Mouse (Mus musculus) neural tube, embryonic 14.5 days (tissue): Measurements from ENCODE around the gene Efcab3. TPM values are rescaled to one million over a fixed set of nuclear protein-coding genes. Genes with fewer than 3 reads are reported as not detected.

Experiments
- ATAC-seq: fragments of 200-750 bp; cut with Nextera tagmentation; 2 replicates; pipeline ENCODE4 v1.8.0; 2017; ENCODE audit warnings: low read depth, mild to moderate bottlenecking, moderate TSS enrichment, moderate library complexity
- H3K27ac ChIP-seq: fragments of 300-500 bp; sonication (generic); 2 replicates; pipeline ENCODE4 v1.5.1; 2014; ENCODE audit warnings: low read depth, mild to moderate bottlenecking, control low read depth, low read length, moderate library complexity, mixed read lengths
- H3K27me3 ChIP-seq: fragments of 300-500 bp; sonication (generic); 2 replicates; pipeline ENCODE4 v1.6.1; 2014; ENCODE audit warnings: low read length; ENCODE audit not compliant: control insufficient read depth, insufficient read depth
- H3K36me3 ChIP-seq: fragments of 300-500 bp; sonication (generic); 2 replicates; pipeline ENCODE4 v1.6.1; 2014; ENCODE audit warnings: low read length, mixed read lengths; ENCODE audit not compliant: control insufficient read depth, insufficient read depth
- H3K4me1 ChIP-seq: fragments of 300-500 bp; sonication (generic); 2 replicates; pipeline ENCODE4 v1.6.1; 2014; ENCODE audit warnings: low read length; ENCODE audit not compliant: control insufficient read depth, insufficient read depth
- H3K4me2 ChIP-seq: fragments of 300-500 bp; sonication (generic); 2 replicates; pipeline ENCODE4 v1.6.1; 2014; ENCODE audit warnings: mild to moderate bottlenecking, low read depth, low read length, control low read depth
- H3K4me3 ChIP-seq: fragments of 300-500 bp; sonication (generic); 2 replicates; pipeline ENCODE4 v1.5.1; 2014; ENCODE audit warnings: low read depth, low read length, control low read depth, mixed read lengths
- H3K9ac ChIP-seq: fragments of 300-500 bp; sonication (generic); replicated peaks from 2 replicates; pipeline ENCODE4 v1.6.1; 2014; ENCODE audit warnings: low read depth, mild to moderate bottlenecking, control low read depth, low read length, mixed read lengths
- H3K9me3 ChIP-seq: fragments of 300-500 bp; sonication (generic); 2 replicates; pipeline ENCODE4 v1.6.1; 2016; ENCODE audit warnings: low read length; ENCODE audit not compliant: control insufficient read depth
- WGBS: fragments of 180-500 bp; shearing (Covaris S2); extraction: QIAGEN DNeasy Blood & Tissue Kit; methylation state at CpG from one replicate; pipeline ENCODE4 v1.1.7; 2014; 5-methylcytosine and 5-hydroxymethylcytosine counted together
- polyA plus RNA-seq: library from polyadenylated mRNA; unstranded; fragments of >200 nt; fragmentation: Nextera tagmentation; extraction: Ambion mirVana; gene quantifications from 2 replicates; pipeline ENCODE4 v1.2.1, GENCODE M21; 2014

Gene Efcab3
- polyA plus RNA-seq, 1 experiment from 2014 or later = not detected

DNA sequence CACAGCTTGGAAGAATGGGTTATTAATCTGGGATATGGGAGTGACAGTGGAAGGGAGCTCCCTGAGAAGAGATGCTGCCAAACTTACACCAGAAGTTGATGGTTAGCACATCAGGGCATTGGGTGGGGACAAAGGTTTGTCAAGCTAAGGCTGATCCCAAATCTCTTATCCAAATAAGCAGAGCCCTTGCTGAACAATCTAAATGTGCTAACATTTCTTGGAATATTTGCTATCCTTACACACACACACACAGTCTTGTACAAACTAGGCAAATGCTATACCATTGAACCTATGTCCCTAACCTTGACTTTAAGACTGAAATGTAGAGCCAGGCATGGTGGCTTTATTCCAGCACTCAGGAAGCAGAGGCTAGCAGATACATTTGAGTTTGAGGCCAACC lies 80.2 kb downstream of the Efcab3 start:
- Histone ChIP-seq H3K4me1 (no peaks in the 10 kb centered on the region), H3K4me3 (no peak overlapping the region), H3K9me3 (no peaks in the 10 kb centered on the region), H3K27me3 (no peaks in the 10 kb centered on the region), H3K4me2 (no peak overlapping the region), H3K27ac (no peak overlapping the region), H3K36me3 (peaks cover 11% of the 10 kb centered on the region; the same call in 1 of the 2 replicates), H3K9ac (no peak overlapping the region)
- ATAC-seq = no peak

DNA sequence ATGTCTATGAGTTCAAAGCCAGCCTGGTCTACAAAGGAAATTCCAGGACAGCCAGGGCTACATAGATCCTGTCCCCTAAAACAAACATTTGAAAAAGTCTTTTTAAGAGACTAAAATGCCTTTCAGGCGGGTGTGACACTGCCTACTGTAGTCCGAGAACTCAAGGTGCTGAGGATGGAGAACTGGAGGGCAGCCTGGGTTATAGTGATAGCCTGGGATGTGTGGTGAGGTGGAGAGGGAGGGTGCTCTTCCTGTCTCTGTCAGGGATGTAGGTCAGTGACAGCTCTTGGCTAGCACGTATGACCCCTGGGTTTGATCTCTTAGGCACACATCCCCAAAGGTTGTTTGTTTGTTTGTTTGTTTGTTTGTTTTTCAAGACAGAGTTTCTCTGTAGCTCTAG lies 80.7 kb downstream of the Efcab3 start:
- H3K4me2 ChIP-seq = no peak overlapping the region
- no peaks in the 10 kb centered on the region for H3K9me3 ChIP-seq
- 88% methylated on average over 3 of the region's 3 CpGs for WGBS
- H3K27ac ChIP-seq = no peak overlapping the region
- no peak overlapping the region for H3K4me3 ChIP-seq
- ATAC-seq = no peak
- H3K9ac ChIP-seq = no peak overlapping the region
- no peaks in the 10 kb centered on the region for H3K27me3 ChIP-seq
- H3K36me3 ChIP-seq = peaks cover 9% of the 10 kb centered on the region; the same call in 1 of the 2 replicates
- H3K4me1 ChIP-seq = no peaks in the 10 kb centered on the region

DNA sequence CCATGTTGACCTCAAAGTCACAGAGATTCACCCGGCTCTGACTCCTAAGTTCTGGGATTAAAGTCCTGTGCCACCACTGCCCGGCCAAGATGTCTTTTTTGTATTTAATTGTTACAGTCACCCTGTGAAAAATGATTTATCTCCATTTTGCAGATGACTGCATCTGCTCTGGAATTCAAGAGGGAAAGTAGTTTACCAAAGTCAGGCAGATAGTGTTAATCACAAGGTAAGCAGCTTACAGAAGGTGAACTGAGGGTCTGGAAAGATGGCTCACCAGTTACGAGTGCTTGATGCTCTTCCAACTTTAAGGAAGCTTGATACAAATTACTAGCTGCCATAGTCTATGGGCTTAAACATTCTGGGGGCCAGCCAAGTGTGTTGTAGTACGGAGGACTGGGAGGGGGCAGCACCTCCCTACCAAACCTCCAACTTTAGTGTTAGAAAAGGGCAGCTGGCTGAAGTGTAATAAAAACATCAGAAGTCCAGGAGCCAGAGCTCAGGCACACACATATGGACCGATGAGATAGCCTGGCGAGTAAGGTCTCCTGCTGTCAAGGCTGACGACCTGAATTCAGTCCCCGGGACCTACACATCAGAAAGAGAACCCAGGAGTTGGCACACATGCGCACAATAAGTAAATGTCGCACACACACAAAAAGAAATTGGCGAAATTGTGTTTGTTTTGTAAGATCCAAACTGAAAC lies 81.3 kb downstream of the Efcab3 start:
- Histone ChIP-seq H3K9me3 (no peaks in the 10 kb centered on the region), H3K4me2 (no peak overlapping the region), H3K27ac (no peak overlapping the region), H3K27me3 (no peaks in the 10 kb centered on the region), H3K9ac (no peak overlapping the region), H3K4me3 (no peak overlapping the region), H3K36me3 (peaks cover 4% of the 10 kb centered on the region; the same call in 1 of the 2 replicates), H3K4me1 (no peaks in the 10 kb centered on the region)
- no peak for ATAC-seq
- 81% methylated on average over 11 of the region's 11 CpGs for WGBS

DNA sequence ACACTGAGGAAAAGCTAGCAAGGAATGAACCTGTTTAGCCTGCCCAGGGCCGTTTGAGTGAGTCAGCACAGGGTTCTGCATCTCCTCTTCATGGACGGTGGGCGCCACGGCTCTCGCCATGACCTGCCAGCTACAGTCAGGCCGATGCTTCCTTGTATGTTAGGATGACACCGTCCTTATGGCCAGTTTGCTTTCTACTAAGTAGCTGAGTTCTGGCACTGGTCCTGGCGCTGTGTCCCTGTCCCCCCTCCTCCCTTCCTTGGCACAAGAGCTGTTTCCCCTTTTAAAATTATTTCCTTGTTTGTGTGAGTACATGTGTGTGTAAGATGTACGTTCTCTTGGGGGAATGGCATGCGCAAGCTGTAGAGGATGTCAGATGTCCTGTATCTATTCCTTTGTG lies 81.8 kb downstream of the Efcab3 start:
- Histone ChIP-seq H3K4me2 (no peak overlapping the region), H3K4me1 (no peaks in the 10 kb centered on the region), H3K27ac (no peak overlapping the region), H3K27me3 (no peaks in the 10 kb centered on the region), H3K9ac (no peak overlapping the region), H3K36me3 (no peaks in the 10 kb centered on the region), H3K4me3 (no peak overlapping the region), H3K9me3 (no peaks in the 10 kb centered on the region)
- no peak for ATAC-seq
- WGBS = 85% methylated on average over 10 of the region's 10 CpGs

DNA sequence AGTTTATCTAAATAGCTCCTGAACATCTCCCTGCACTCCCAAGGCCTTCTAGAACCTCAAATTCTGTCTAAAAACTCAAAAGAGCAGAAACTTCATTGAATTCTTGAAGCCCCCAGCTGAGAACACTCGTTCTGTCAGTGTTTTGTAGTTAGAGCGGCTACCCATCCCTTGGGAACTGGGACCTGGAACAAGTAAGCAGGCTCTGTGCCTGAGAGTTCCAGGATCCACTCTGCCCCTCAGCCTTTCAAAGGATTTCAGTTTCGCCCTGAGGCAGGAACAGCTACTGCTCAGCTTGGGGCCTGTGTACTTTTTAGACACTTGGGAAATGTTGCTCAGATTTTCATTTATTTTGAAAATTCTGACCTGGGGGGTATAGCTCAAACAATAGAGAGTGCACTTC lies 83.2 kb downstream of the Efcab3 start, which contains the start of gene Gm10842:
Gm10842 (plus strand) TSS at position 301 of the 400 bp plus-strand sequence.
- H3K9me3 ChIP-seq = no peaks in the 10 kb centered on the region
- H3K4me3 ChIP-seq = no peak within 1 kb of the TSS
- no peaks in the 10 kb centered on the region for H3K27me3 ChIP-seq
- no peaks in the 10 kb centered on the region for H3K36me3 ChIP-seq
- no peak within 1 kb of the TSS for H3K4me2 ChIP-seq
- no peak for ATAC-seq
- no peaks in the 10 kb centered on the region for H3K4me1 ChIP-seq
- H3K27ac ChIP-seq = no peak within 1 kb of the TSS
- 73% methylated on average over 3 of the region's 3 CpGs for WGBS
- H3K9ac ChIP-seq = no peak within 1 kb of the TSS

DNA sequence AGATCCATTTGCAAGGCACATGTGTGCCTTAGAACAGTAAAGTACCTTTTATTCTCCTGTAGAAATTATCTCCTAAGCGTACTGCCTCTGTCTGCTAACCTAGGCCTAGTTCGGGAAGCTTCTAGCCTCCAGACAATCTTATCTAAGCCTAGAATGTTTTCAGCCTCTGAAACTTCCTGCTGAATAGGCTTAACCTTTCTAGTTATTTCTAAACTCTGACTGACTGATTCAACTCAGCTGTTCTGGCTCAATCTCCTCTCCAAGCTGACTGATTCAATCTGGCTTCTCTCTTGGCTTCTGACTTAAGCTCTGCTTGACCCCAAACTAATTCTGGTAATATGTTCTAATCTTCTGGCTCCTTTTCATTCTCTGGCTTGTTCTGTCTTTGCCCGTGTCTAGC lies 86.0 kb downstream of the Efcab3 start:
- no peak overlapping the region for H3K4me3 ChIP-seq
- no peak overlapping the region for H3K27ac ChIP-seq
- no peak for ATAC-seq
- H3K4me2 ChIP-seq = no peak overlapping the region
- 91% methylated on average over 3 of the region's 3 CpGs for WGBS
- no peaks in the 10 kb centered on the region for H3K27me3 ChIP-seq
- no peaks in the 10 kb centered on the region for H3K9me3 ChIP-seq
- 0 out of 2 replicates have a peak, but pooled peaks cover 4% of the 10 kb centered on the region for H3K4me1 ChIP-seq
- no peak overlapping the region for H3K9ac ChIP-seq
- no peaks in the 10 kb centered on the region for H3K36me3 ChIP-seq

DNA sequence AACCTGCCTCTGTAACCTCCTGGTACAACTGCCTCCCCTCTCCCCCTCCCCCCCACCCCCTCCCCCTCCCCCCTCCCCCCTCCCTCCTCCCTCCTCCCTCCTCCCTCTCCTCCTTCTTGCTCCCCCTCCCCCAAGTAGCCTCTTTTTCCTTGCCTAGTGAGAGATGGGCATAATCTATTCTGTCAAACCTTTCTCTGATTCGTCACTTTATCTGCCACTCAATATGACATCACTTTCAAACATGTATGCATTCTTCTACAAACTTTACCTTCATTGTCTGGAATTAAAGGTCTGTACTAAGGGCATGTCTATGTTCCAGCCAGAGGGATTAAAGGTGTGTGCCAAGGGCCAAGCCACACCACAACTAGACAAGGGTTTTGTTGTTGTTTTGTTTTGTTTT lies 86.4 kb downstream of the Efcab3 start:
- no peaks in the 10 kb centered on the region for H3K9me3 ChIP-seq

DNA sequence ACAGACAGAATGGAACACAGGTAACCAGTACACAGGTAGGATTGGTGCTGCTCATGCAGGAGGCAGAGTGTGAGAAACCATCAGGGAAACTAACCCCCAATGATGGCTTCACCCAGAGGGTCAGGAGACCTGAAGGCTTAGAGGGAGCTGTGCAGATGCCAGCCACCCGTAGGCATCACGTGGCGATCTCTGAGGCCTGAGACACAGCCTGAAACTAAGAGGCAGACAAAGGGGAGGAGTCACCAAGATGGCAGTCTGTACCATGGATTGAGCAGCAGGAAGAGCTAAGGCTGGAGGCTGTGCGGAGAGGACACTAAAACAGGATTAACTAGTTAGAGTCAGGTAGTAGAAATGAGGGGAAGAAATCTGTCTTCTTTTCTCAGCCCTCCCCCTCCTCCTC lies 87.3 kb downstream of the Efcab3 start:
- no peak overlapping the region for H3K4me2 ChIP-seq
- H3K27ac ChIP-seq = no peak overlapping the region
- H3K9ac ChIP-seq = no peak overlapping the region
- ATAC-seq = no peak
- 0 out of 2 replicates have a peak, but pooled peaks cover 4% of the 10 kb centered on the region for H3K4me1 ChIP-seq
- no peaks in the 10 kb centered on the region for H3K9me3 ChIP-seq
- H3K4me3 ChIP-seq = no peak overlapping the region
- 70% methylated on average over 4 of the region's 4 CpGs for WGBS
- no peaks in the 10 kb centered on the region for H3K36me3 ChIP-seq
- H3K27me3 ChIP-seq = no peaks in the 10 kb centered on the region

More for the DNA sequence above, 86.4 kb downstream of the Efcab3 start:
- H3K36me3 ChIP-seq = no peaks in the 10 kb centered on the region
- no peak overlapping the region for H3K27ac ChIP-seq
- no peak for ATAC-seq
- 88% methylated on average over 1 of the region's 1 CpGs for WGBS
- 0 out of 2 replicates have a peak, but pooled peaks cover 4% of the 10 kb centered on the region for H3K4me1 ChIP-seq
- no peaks in the 10 kb centered on the region for H3K27me3 ChIP-seq
- H3K4me3 ChIP-seq = no peak overlapping the region
- H3K4me2 ChIP-seq = no peak overlapping the region
- no peak overlapping the region for H3K9ac ChIP-seq

DNA sequence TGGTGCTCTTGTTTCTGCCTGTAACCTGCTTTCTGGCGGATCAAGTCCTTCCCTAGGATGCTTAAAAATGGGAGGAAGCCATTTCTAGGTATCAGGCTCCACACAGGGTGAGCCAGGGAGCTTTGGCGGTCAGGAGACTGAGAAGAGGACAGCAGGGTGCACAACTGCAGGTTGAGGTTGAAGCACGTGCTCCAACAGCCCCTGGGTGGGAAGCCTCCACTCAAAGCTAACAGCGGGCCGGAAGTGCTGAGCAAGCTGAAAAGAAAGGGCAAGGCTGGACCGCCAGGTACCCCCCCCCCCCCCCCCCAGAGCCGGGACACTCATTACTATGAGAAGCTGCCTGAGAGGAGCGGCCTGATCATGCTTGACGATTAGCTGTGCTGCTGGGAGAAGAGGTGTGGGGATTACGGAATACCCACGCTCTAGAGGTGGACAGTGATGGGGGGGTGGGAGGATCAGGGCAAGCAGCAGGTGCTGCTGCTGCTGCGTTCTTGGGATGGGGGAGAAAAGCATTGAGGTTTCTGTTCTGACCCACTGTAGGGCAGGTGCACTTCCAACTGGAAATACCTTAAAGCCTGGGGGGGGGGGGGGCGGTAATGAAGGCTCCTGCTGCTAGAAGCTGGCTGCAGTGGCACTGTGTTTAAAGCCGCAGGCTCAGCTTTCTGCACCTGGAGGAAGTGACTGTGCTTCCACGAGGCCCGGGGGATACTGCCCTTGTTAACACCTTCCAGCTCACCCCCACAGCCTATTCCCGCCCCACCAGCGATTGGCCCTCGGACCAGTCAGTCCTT lies 88.0 kb downstream of the Efcab3 start:
- Histone ChIP-seq H3K9me3 (no peaks in the 10 kb centered on the region), H3K4me3 (no peak overlapping the region), H3K36me3 (no peaks in the 10 kb centered on the region), H3K27me3 (no peaks in the 10 kb centered on the region), H3K4me2 (no peak overlapping the region; the same call in 1 of the 2 replicates), H3K9ac (no peak overlapping the region), H3K4me1 (0 out of 2 replicates have a peak, but pooled peaks cover 4% of the 10 kb centered on the region), H3K27ac (no peak overlapping the region)
- peak; percentile 49; the same call in 1 of the 2 replicates for ATAC-seq
- WGBS = 39% methylated on average over 17 of the region's 19 CpGs
